Mouse (Mus musculus): ENCODE results near the gene Ifna16.

The Ifna16 gene

GRCm38 (mm10) chr4:88676824-88677223 is at the start of gene Ifna16:
Gene Ifna16 (minus strand): TSS chr4:88676924.
- DNase-seq, result no peak

DNA sequence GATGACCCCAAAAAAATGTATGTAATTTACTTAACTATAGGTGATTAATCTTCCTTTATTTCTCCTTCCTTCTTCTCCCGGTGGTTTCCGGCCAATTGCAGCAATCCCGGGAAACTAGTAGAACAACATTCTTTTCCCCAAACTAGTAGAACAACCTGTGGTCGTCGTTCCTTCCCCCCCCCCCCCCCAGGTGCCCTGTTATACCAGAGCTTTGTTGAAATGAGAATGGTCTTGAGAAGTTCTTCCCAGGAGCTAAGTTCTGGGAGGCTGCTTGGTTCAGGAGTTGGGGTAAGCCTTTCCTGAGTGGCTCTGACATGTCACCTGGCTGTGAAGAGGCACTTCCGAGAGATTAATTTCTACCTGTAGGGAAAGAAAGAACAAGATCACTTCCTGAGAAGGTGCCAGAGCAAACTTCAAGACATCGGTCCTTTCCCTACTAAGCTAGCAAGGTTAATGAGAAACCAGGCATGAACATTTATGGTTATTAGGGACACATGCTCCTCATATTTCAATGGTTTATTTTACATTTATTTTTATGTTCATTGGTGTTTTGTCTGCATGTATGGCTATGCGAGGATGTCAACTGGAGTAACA is 46.9 kb upstream of the Ifna16 start:
- DNase-seq, result peak; percentile 31

DNA sequence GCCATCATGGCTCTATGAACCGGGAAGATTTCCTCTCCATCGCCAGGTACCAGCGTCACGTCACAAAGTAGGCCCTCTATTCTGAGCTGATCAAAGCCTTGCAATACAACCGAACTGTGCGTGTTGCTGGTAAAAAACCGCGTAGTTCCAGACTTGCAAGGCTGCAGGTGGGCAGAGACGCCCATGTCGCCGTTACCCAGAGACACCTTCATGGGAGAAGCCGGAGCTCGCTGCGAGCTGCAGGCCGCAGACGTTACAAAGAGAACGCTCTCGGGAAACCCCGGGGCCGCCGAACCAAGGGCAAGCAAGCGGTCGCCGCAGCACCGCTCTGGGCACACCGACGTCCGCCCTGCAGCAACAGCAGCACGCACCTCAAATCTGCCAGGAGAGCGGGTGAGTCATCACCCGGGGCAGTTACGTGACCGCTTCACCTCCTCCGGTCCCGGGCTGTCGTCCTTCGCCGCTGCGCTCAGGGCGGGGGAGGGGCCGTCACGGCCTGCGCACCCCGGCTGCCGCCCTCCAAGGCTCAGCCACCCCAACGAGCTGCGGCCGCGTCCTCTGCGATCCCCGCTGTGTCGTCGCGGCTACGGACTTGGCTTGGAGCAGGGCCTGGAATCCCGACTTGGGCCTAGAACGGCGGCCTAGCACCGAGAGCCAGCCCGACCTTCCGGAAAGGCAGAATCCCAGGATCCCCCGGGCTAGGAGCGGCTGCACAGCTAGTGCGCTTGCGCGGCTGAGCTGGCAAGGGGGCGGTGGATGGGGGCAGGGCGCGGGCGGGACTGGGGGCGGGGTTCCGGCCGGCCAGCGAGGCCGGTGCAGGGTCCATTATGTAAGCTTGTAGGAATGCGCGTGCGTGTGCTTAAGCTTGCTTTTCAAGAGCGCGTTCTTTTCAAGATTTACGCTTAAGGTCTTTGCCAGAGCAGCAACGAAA is 45.3 kb upstream of the Ifna16 start, which contains the start of the genes Gm26566 and Klhl9:
TSS of gene Gm26566 (plus strand) at position 15 of the 931 bp plus-strand sequence.
TSS of gene Klhl9 (minus strand) at position 675 of the 931 bp plus-strand sequence.
- peak; percentile 94 for DNase-seq

- DNase-seq, result no peak
Measured at GRCm38 (mm10) chr4:88718715-88719114, 42.0 kb upstream of the Ifna16 start.

GRCm38 (mm10) chr4:88715059-88715458 is 38.3 kb upstream of the Ifna16 start:
- no peak for DNase-seq

GRCm38 (mm10) chr4:88714281-88714680 is 37.6 kb upstream of the Ifna16 start:
- DNase-seq, result no peak

- DNase-seq, result no peak
Measured at GRCm38 (mm10) chr4:88707128-88707826, 30.6 kb upstream of the Ifna16 start.

DNA sequence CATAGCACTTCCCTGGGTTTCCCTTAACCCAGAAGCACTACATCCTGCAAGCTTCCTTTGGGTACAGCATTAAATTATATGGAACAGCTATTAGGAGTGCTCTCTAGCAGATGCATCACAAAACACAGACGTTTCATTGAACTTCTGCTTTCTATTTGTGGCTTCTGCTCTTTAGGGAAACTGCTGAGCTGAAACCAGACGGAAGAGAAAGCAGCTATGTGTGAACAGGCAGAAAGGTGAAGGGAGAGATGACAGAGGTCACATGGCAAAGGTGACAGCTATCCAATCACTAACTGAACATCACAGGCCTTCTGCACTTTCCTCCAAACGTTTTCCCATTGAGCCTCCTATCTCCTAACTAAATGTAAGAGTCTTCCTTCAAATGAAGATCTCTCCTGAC is 29.2 kb upstream of the Ifna16 start:
- DNase-seq, result no peak

DNA sequence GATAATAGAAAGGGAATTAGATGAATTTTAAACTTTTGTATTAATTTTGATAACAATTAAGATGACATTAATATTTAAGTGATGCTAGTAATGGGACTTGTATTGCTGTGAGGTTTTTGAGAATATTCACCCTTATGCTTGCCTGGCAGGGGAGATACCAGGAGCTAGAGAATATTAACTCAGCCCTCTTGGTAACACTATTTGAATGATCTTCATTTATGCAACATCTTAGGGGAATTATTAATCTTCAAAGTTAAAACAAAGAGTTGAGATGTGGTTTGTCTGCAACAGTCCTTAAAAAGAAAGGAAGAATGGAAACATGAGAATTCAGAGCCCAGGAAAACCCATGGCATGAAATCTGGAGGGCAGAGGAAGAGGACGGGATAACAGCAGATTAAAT is 22.6 kb upstream of the Ifna16 start:
- DNase-seq, result no peak

GRCm38 (mm10) chr4:88698781-88699180 is 22.1 kb upstream of the Ifna16 start:
- DNase-seq, result no peak

GRCm38 (mm10) chr4:88697753-88698152 is 21.0 kb upstream of the Ifna16 start:
- DNase-seq, result no peak

GRCm38 (mm10) chr4:88697108-88697507 is 20.4 kb upstream of the Ifna16 start:
- DNase-seq, result no peak

- DNase-seq, result peak; percentile 74
Measured at GRCm38 (mm10) chr4:88696237-88696884, 19.6 kb upstream of the Ifna16 start.

DNA sequence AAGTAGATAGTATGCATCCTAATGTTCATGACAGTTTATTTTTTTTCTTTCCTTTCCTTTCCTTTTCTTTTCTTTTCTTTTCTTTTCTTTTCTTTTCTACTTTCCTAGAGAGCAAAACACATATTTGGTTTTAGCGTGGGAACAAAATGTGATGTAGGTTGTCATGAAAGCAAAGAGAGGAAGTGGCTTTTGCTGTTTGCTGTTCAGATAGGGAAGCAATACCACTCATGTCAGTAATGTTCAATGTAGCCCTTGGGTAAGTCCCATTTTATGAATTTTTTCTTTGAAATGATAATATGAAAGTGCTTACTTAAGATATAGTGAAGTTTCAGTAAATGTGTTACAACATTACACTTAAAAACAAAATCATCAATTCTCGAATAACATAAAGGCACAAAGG is 16.7 kb upstream of the Ifna16 start:
- no peak for DNase-seq

- no peak for DNase-seq
Measured at GRCm38 (mm10) chr4:88692537-88692936, 15.8 kb upstream of the Ifna16 start.

GRCm38 (mm10) chr4:88691259-88691658 is 14.5 kb upstream of the Ifna16 start, which contains the start of gene Ifnab:
Gene Ifnab (minus strand): TSS chr4:88691359.
- DNase-seq, result no peak

GRCm38 (mm10) chr4:88683812-88684211 is 7.1 kb upstream of the Ifna16 start, which contains the start of gene Ifna2:
Gene Ifna2 (minus strand): TSS chr4:88683912.
- DNase-seq, result no peak

DNA sequence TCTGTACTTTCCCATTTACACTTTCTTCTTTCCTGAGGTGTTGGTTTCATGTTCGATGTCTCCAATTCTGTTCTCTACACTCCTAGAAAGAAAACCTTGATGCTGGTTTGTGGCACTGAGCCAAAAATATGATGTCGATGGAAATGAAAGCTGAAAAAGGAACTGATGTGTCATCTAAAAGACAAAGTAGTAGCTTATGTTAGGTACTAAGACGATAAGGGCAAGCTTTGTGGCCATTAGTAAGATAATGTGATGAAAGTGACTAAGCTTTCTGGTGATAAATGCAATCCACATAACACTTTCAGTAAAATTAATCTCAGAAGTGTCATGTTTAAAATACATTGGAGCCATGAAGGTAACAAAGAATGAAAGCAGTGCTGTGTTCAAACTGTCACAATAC is 4.6 kb upstream of the Ifna16 start:
- DNase-seq, result no peak

- no peak for DNase-seq
Measured at GRCm38 (mm10) chr4:88680362-88680761, 3.6 kb upstream of the Ifna16 start.

DNA sequence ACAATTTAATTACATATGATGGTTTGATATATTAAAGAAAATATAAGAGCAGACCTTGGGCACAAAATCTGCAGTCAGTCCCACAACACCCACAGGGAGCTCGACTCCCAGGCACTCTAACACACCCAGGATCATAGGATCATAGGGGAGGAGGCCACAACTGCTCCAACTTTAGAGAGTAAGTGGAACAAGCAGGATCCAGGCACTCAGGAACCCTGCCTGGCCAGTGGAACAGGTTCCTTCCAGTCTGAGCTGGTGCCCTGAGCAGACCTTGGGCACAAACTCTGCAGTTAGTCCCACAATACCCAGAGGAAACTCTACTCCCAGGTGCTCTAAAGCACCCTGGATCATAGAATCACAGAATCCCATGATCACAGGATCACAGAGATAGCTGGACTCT is 21.3 kb downstream of the Ifna16 start:
- DNase-seq, result peak; percentile 24

DNA sequence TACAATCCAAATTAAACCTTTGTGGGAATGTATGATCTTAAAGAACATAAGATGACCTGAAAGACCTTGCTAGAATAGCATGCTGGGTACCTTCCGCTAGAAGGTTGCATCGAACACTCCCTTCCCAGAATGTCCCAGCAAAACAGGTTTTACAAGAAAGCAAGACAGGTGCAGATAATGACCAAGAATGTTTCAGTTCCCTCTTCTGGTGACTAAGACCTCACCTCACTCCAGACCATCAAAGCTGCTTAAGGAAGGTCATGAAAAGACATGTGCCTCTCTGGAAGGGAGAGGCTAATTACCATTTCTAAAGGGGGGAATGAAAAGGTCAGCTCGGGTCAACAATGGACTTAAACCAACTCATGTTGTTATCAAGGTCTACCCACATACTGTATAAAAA is 23.1 kb downstream of the Ifna16 start:
- no peak for DNase-seq

DNA sequence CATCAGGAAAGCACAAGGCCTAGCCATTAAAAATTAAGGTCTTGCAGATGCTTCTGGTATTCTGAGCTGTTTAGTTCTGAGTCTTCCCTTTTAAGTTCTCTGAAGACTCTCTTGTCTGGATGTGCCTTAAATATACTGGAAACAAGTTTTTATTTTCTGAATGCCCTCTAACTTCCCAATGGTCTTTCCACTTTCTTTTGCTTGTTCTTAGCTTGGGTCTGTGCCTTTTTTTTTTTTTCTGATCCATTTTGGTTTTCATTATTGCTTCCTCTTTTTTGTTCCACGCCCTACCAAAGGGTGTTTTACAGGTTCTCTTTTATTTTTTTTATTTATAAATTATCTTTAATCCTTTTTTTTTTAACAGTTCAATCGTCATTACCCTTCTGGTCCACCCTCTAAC is 32.4 kb downstream of the Ifna16 start, which contains the start of gene Ifna13:
TSS of gene Ifna13 (minus strand) at position 101 of the 400 bp plus-strand sequence.
- DNase-seq, result no peak

GRCm38 (mm10) chr4:88642526-88642925 is 34.2 kb downstream of the Ifna16 start:
- no peak for DNase-seq

Data from kidney, adult 18-20 months (tissue).